Mouse (Mus musculus): ENCODE measurements at regions not wholly inside any gene's neighbourhood (a gene's known extent, or its start where the extent isn't known, plus 50 kb on each side); places are given as distances from the start of the nearest gene placed in this dataset.

GRCm38 (mm10) chr5:129393150-129393549 is 107.9 kb upstream of the Sfswap start:
- Histone ChIP-seq H3K9ac (ENCODE audit: low read depth, low read length) (no peak overlapping the region), H3K4me1 (ENCODE audit: control insufficient read depth, insufficient read depth, low read length) (no peaks in the 10 kb centered on the region), H3K36me3 (ENCODE audit: control insufficient read depth, insufficient read depth, low read length) (no peaks in the 10 kb centered on the region), H3K4me2 (ENCODE audit: low read depth, low read length) (no peak overlapping the region), H3K27ac (replicated peaks; ENCODE audit: low read depth, low read length) (no peak overlapping the region), H3K4me3 (ENCODE audit: low read depth, low read length) (no peak overlapping the region), H3K9me3 (ENCODE audit: control insufficient read depth, low read length) (no peaks in the 10 kb centered on the region), H3K27me3 (replicated peaks; ENCODE audit: control insufficient read depth, insufficient read depth, low read length) (no peaks in the 10 kb centered on the region)
- 84% methylated on average over 2 of the region's 2 CpGs for WGBS
- no peak for ATAC-seq (ENCODE audit: low read depth)
- no peak for DNase-seq (ENCODE audit: low spot score)

- Histone ChIP-seq H3K4me3 (ENCODE audit: low read depth, low read length) (no peak overlapping the region), H3K27me3 (replicated peaks; ENCODE audit: control insufficient read depth, insufficient read depth, low read length) (no peaks in the 10 kb centered on the region), H3K36me3 (ENCODE audit: control insufficient read depth, insufficient read depth, low read length) (no peaks in the 10 kb centered on the region), H3K27ac (replicated peaks; ENCODE audit: low read depth, low read length) (no peak overlapping the region), H3K9me3 (ENCODE audit: control insufficient read depth, low read length) (no peaks in the 10 kb centered on the region), H3K9ac (ENCODE audit: low read depth, low read length) (no peak overlapping the region), H3K4me1 (ENCODE audit: control insufficient read depth, insufficient read depth, low read length) (no peaks in the 10 kb centered on the region), H3K4me2 (ENCODE audit: low read depth, low read length) (no peak overlapping the region)
- DNase-seq (ENCODE audit: low spot score) (no peak), ATAC-seq (ENCODE audit: low read depth) (no peak)
- WGBS: 81% methylated on average over 8 of the region's 9 CpGs
Observed at GRCm38 (mm10) chr5:129393606-129394255, 107.3 kb upstream of the Sfswap start.

- H3K4me3 ChIP-seq (ENCODE audit: low read depth, low read length): no peak overlapping the region
- no peak for ATAC-seq (ENCODE audit: low read depth)
- 70% methylated on average over 3 of the region's 4 CpGs for WGBS
- no peaks in the 10 kb centered on the region for H3K4me1 ChIP-seq (ENCODE audit: control insufficient read depth, insufficient read depth, low read length)
- H3K27me3 ChIP-seq (replicated peaks; ENCODE audit: control insufficient read depth, insufficient read depth, low read length): no peaks in the 10 kb centered on the region
- H3K36me3 ChIP-seq (ENCODE audit: control insufficient read depth, insufficient read depth, low read length): no peaks in the 10 kb centered on the region
- no peaks in the 10 kb centered on the region for H3K9me3 ChIP-seq (ENCODE audit: control insufficient read depth, low read length)
- no peak overlapping the region for H3K9ac ChIP-seq (ENCODE audit: low read depth, low read length)
- H3K27ac ChIP-seq (replicated peaks; ENCODE audit: low read depth, low read length): no peak overlapping the region
- no peak for DNase-seq (ENCODE audit: low spot score)
- H3K4me2 ChIP-seq (ENCODE audit: low read depth, low read length): no peak overlapping the region
Observed at GRCm38 (mm10) chr5:129394416-129394815, 106.6 kb upstream of the Sfswap start.

- no peak for DNase-seq (ENCODE audit: low spot score)
- 75% methylated on average over 1 of the region's 1 CpGs for WGBS
- Histone ChIP-seq H3K36me3 (ENCODE audit: control insufficient read depth, insufficient read depth, low read length) (no peaks in the 10 kb centered on the region), H3K9me3 (ENCODE audit: control insufficient read depth, low read length) (no peaks in the 10 kb centered on the region), H3K4me2 (ENCODE audit: low read depth, low read length) (no peak overlapping the region), H3K4me1 (ENCODE audit: control insufficient read depth, insufficient read depth, low read length) (no peaks in the 10 kb centered on the region), H3K4me3 (ENCODE audit: low read depth, low read length) (no peak overlapping the region), H3K27me3 (replicated peaks; ENCODE audit: control insufficient read depth, insufficient read depth, low read length) (no peaks in the 10 kb centered on the region), H3K9ac (ENCODE audit: low read depth, low read length) (no peak overlapping the region), H3K27ac (replicated peaks; ENCODE audit: low read depth, low read length) (no peak overlapping the region)
- ATAC-seq (ENCODE audit: low read depth): no peak
Observed at GRCm38 (mm10) chr5:129397311-129397710, 103.7 kb upstream of the Sfswap start.

GRCm38 (mm10) chr5:129406259-129406658 is 94.8 kb upstream of the Sfswap start:
- WGBS: 52% methylated on average over 4 of the region's 4 CpGs
- Histone ChIP-seq H3K27ac (replicated peaks; ENCODE audit: low read depth, low read length) (no peak overlapping the region), H3K4me3 (ENCODE audit: low read depth, low read length) (no peak overlapping the region), H3K4me2 (ENCODE audit: low read depth, low read length) (no peak overlapping the region), H3K9me3 (ENCODE audit: control insufficient read depth, low read length) (no peaks in the 10 kb centered on the region), H3K27me3 (replicated peaks; ENCODE audit: control insufficient read depth, insufficient read depth, low read length) (no peaks in the 10 kb centered on the region), H3K9ac (ENCODE audit: low read depth, low read length) (no peak overlapping the region), H3K4me1 (ENCODE audit: control insufficient read depth, insufficient read depth, low read length) (peaks cover 12% of the 10 kb centered on the region), H3K36me3 (ENCODE audit: control insufficient read depth, insufficient read depth, low read length) (no peaks in the 10 kb centered on the region)
- ATAC-seq (ENCODE audit: low read depth): no peak
- no peak for DNase-seq (ENCODE audit: low spot score)

GRCm38 (mm10) chr5:129409440-129410004 is 91.5 kb upstream of the Sfswap start:
- Histone ChIP-seq H3K27me3 (replicated peaks; ENCODE audit: control insufficient read depth, insufficient read depth, low read length) (no peaks in the 10 kb centered on the region), H3K9me3 (ENCODE audit: control insufficient read depth, low read length) (no peaks in the 10 kb centered on the region), H3K36me3 (ENCODE audit: control insufficient read depth, insufficient read depth, low read length) (no peaks in the 10 kb centered on the region), H3K27ac (replicated peaks; ENCODE audit: low read depth, low read length) (no peak overlapping the region), H3K9ac (ENCODE audit: low read depth, low read length) (no peak overlapping the region), H3K4me2 (ENCODE audit: low read depth, low read length) (no peak overlapping the region), H3K4me3 (ENCODE audit: low read depth, low read length) (no peak overlapping the region), H3K4me1 (ENCODE audit: control insufficient read depth, insufficient read depth, low read length) (peaks cover 12% of the 10 kb centered on the region)
- ATAC-seq (ENCODE audit: low read depth): no peak
- peak; percentile 9 for DNase-seq (ENCODE audit: low spot score)
- 69% methylated on average over 14 of the region's 14 CpGs for WGBS

GRCm38 (mm10) chr5:129412161-129412560 is 88.9 kb upstream of the Sfswap start:
- H3K27ac ChIP-seq (replicated peaks; ENCODE audit: low read depth, low read length): no peak overlapping the region
- 0 out of 2 replicates have a peak, but pooled peaks cover 11% of the 10 kb centered on the region for H3K4me1 ChIP-seq (ENCODE audit: control insufficient read depth, insufficient read depth, low read length)
- H3K27me3 ChIP-seq (replicated peaks; ENCODE audit: control insufficient read depth, insufficient read depth, low read length): no peaks in the 10 kb centered on the region
- ATAC-seq (ENCODE audit: low read depth): no peak
- H3K4me3 ChIP-seq (ENCODE audit: low read depth, low read length): no peak overlapping the region
- H3K9me3 ChIP-seq (ENCODE audit: control insufficient read depth, low read length): no peaks in the 10 kb centered on the region
- H3K4me2 ChIP-seq (ENCODE audit: low read depth, low read length): no peak overlapping the region
- 92% methylated on average over 6 of the region's 6 CpGs for WGBS
- H3K36me3 ChIP-seq (ENCODE audit: control insufficient read depth, insufficient read depth, low read length): no peaks in the 10 kb centered on the region
- DNase-seq (ENCODE audit: low spot score): no peak
- no peak overlapping the region for H3K9ac ChIP-seq (ENCODE audit: low read depth, low read length)

- H3K27ac ChIP-seq (replicated peaks; ENCODE audit: low read depth, low read length): no peak overlapping the region
- 0 out of 2 replicates have a peak, but pooled peaks cover 5% of the 10 kb centered on the region for H3K4me1 ChIP-seq (ENCODE audit: control insufficient read depth, insufficient read depth, low read length)
- no peaks in the 10 kb centered on the region for H3K9me3 ChIP-seq (ENCODE audit: control insufficient read depth, low read length)
- H3K9ac ChIP-seq (ENCODE audit: low read depth, low read length): peak overlapping the region; percentile 2; the same call in 1 of the 2 replicates
- no peak overlapping the region for H3K4me3 ChIP-seq (ENCODE audit: low read depth, low read length)
- H3K27me3 ChIP-seq (replicated peaks; ENCODE audit: control insufficient read depth, insufficient read depth, low read length): no peaks in the 10 kb centered on the region
- DNase-seq (ENCODE audit: low spot score): peak; percentile 38
- ATAC-seq (ENCODE audit: low read depth): no peak
- H3K36me3 ChIP-seq (ENCODE audit: control insufficient read depth, insufficient read depth, low read length): no peaks in the 10 kb centered on the region
- WGBS: 25% methylated on average over 12 of the region's 12 CpGs
- H3K4me2 ChIP-seq (ENCODE audit: low read depth, low read length): peak overlapping the region; percentile 39; the same call in 1 of the 2 replicates
Observed at GRCm38 (mm10) chr5:129414960-129415706, 85.9 kb upstream of the Sfswap start.
